Mouse (Mus musculus): ENCODE measurements at regions not wholly inside any gene's neighbourhood (a gene's known extent, or its start where the extent isn't known, plus 50 kb on each side); places are given as distances from the start of the nearest gene placed in this dataset. TPM values are rescaled to one million over a fixed set of nuclear protein-coding genes. Genes with fewer than 3 reads are reported as not detected.

DNA sequence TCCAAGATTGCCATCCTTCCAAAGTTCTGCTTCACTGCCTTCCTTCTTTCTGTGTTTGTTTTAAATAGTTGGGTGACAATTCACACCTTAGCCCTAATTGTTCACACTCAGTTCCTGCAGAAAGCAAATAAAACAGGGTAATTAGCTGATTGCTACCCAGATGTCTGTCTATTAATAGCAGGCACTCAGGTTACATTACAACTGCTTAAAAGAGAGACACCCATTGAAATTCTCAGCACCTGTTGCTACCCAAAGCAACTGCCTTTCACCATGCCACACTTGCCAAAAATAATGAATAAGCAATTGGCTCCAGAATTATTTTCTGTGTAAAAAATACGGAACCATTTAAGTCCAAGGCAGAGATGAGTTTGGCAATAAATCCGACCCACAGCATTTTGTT is 860.6 kb upstream of the Flrt2 start:
- H3K4me2 ChIP-seq (replicated peaks; ENCODE audit: low read depth, low read length) = no peak overlapping the region
- H3K4me3 ChIP-seq (ENCODE audit: low read depth, low read length) = no peak overlapping the region
- WGBS = 88% methylated on average over 2 of the region's 2 CpGs
- DNase-seq (ENCODE audit: low spot score) = no peak
- no peak for ATAC-seq
- no peak overlapping the region for H3K9ac ChIP-seq (replicated peaks; ENCODE audit: low read depth)
- no peaks in the 10 kb centered on the region for H3K36me3 ChIP-seq (ENCODE audit: insufficient read depth, low read length)
- no peaks in the 10 kb centered on the region for H3K4me1 ChIP-seq (ENCODE audit: insufficient read depth, low read depth, low read length)
- no peaks in the 10 kb centered on the region for H3K27me3 ChIP-seq (replicated peaks; ENCODE audit: insufficient read depth, low read length)
- H3K27ac ChIP-seq (ENCODE audit: low read length) = no peak overlapping the region
- no peak for TF ChIP-seq CTCF (IDR thresholded peaks at IDR 0.05)
- no peak for TF ChIP-seq EP300 (IDR thresholded peaks at IDR 0.05)
- H3K9me3 ChIP-seq (ENCODE audit: low read length) = no peaks in the 10 kb centered on the region

DNA sequence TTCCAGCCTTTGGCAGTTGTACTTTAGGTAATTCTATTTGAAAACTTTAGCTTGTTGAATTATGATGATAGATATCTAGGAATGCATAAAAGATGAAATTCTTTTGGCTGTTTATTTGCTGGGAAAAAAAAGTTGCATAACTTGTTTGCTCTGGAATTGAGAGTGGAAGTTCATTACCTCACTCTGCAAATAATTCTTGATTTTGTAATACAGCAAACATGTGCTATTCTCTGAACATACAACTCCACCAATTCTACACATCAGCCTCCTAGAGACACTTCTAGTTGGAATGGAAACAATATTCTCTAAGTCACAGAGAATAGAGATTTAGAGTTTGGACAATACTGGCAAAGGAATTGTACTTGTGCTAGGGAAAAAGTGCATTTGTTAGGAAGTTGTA is 829.3 kb upstream of the Flrt2 start:
- ATAC-seq = no peak
- no peaks in the 10 kb centered on the region for H3K9me3 ChIP-seq (ENCODE audit: low read length)

DNA sequence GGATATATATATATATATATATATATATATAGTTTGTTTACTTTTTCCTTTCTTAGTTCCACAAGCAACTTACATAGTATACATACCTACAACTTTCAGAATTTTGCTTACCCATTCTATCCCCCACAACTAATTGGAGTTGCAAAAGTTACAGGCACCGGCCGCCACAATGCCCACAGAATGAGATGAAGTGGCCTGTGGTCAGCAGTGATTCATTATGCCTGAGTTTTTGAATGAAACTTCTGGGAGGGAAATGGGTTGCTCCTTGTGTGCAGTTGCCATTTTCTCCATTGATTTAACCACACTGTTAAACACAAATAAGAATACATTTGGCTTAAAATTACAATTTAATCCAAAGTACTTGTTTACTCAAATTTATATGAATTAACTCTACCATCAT is 781.2 kb upstream of the Flrt2 start:
- no peak for DNase-seq (ENCODE audit: low spot score)
- no peaks in the 10 kb centered on the region for H3K36me3 ChIP-seq (ENCODE audit: insufficient read depth, low read length)
- no peak for ATAC-seq
- H3K4me1 ChIP-seq (ENCODE audit: insufficient read depth, low read depth, low read length) = no peaks in the 10 kb centered on the region
- H3K4me2 ChIP-seq (replicated peaks; ENCODE audit: low read depth, low read length) = no peak overlapping the region
- H3K9ac ChIP-seq (replicated peaks; ENCODE audit: low read depth) = no peak overlapping the region
- TF ChIP-seq EP300 (IDR thresholded peaks at IDR 0.05) (no peak), CTCF (IDR thresholded peaks at IDR 0.05) (no peak)
- 85% methylated on average over 2 of the region's 2 CpGs for WGBS
- no peak overlapping the region for H3K4me3 ChIP-seq (ENCODE audit: low read depth, low read length)
- H3K9me3 ChIP-seq (ENCODE audit: low read length) = no peaks in the 10 kb centered on the region
- H3K27ac ChIP-seq (ENCODE audit: low read length) = no peak overlapping the region
- H3K27me3 ChIP-seq (replicated peaks; ENCODE audit: insufficient read depth, low read length) = no peaks in the 10 kb centered on the region

More for the DNA sequence above, 829.3 kb upstream of the Flrt2 start:
- Histone ChIP-seq H3K9ac (replicated peaks; ENCODE audit: low read depth) (no peak overlapping the region), H3K27ac (ENCODE audit: low read length) (no peak overlapping the region), H3K36me3 (ENCODE audit: insufficient read depth, low read length) (no peaks in the 10 kb centered on the region), H3K4me3 (ENCODE audit: low read depth, low read length) (no peak overlapping the region), H3K4me2 (replicated peaks; ENCODE audit: low read depth, low read length) (no peak overlapping the region), H3K4me1 (ENCODE audit: insufficient read depth, low read depth, low read length) (no peaks in the 10 kb centered on the region), H3K27me3 (replicated peaks; ENCODE audit: insufficient read depth, low read length) (no peaks in the 10 kb centered on the region)
- DNase-seq (ENCODE audit: low spot score) = peak; percentile 35
- TF ChIP-seq CTCF (IDR thresholded peaks at IDR 0.05) = no peak
- TF ChIP-seq EP300 (IDR thresholded peaks at IDR 0.05) = no peak

DNA sequence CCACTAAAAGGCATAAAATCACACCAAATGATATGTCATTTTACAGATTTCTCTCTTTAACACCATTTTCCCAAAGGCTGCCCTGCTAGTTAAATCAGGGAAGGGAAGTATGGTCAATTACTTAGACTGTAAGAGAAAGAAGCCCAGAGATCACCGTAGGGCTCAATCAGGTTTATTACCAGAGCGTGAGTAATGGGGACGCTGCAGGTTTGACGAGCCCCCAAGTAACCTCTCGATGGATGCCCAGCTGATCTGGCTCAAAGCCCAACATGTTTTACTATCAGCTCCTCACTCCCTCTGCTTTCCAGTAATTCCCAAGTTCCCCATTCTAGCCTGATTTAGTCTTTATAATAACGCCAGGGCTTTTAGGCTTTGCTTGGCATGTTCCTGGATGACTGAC is 749.0 kb upstream of the Flrt2 start:
- Histone ChIP-seq H3K27ac (ENCODE audit: low read length) (no peak overlapping the region), H3K4me2 (replicated peaks; ENCODE audit: low read depth, low read length) (no peak overlapping the region), H3K4me3 (ENCODE audit: low read depth, low read length) (no peak overlapping the region), H3K9ac (replicated peaks; ENCODE audit: low read depth) (no peak overlapping the region), H3K27me3 (replicated peaks; ENCODE audit: insufficient read depth, low read length) (no peaks in the 10 kb centered on the region), H3K36me3 (ENCODE audit: insufficient read depth, low read length) (no peaks in the 10 kb centered on the region), H3K4me1 (ENCODE audit: insufficient read depth, low read depth, low read length) (no peaks in the 10 kb centered on the region), H3K9me3 (ENCODE audit: low read length) (no peaks in the 10 kb centered on the region)
- ATAC-seq (no peak), DNase-seq (ENCODE audit: low spot score) (no peak)
- TF ChIP-seq EP300 (IDR thresholded peaks at IDR 0.05) (no peak), CTCF (IDR thresholded peaks at IDR 0.05) (no peak)
- 84% methylated on average over 6 of the region's 6 CpGs for WGBS

Small RNA genes lying in the stretch of these regions (microRNA-seq; reads per million reads assigned to microRNA genes)
- not detected for gene Mir8099-2

Data from lung, postnatal 0 days (tissue).